10 mouse cellular contexts compared by ENCODE assay signal in the genomic region with DNA sequence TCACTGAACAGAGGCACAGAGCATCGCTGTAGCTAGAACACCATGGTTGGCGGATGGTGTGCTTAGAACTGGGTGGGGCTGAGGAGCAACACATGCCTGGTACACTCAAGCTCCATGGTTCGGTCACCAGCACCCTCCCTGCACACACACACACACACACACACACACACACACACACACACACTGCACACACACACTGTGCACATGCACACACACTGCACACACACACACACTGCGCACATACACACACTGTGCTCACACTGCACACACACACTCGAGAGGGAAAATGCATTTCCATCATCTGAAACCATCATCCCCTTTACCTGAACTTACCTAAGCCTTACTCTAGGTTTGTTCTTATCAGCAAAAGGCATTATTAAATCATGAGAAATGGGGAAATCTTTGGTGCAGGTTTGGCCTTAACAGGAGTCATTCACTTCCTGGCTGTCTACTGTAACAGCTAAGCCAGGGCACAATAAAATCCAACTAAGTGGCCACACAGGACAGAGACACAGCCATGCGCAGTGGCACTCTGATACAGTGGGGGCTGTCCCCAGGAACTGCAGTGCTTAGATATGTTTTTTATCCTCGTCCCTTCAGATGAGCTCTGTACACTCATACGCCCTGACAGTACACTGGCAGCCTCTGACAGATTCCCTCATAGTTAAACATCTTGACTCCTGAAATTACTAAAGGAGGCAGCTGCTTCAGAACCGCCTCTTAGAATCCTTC. TPM values are rescaled to one million over a fixed set of nuclear protein-coding genes. Genes with fewer than 3 reads are reported as not detected.
A peak's percentile ranks its signal among the peaks of the same experiment; 100 is the strongest.
DNase-seq lines count a peak whose midpoint lies in the region; ATAC-seq and TF ChIP-seq lines count a peak whose summit lies in the region.
"Had no signal": no experiment of that assay in that cellular context is flagged by ENCODE, and none has a peak within 500 bp of the region (broad histone marks: within the 10 kb centered on the region; RNA-seq: fewer than 3 reads in every experiment).

No protein-coding gene starts in this region.

- no peak for TF ChIP-seq CTCF in heart, postnatal 0 days (IDR thresholded peaks at IDR 0.05; ENCODE audit: low read depth)

- DNase-seq in heart, postnatal 0 days (ENCODE audit: low spot score), result no peak
- no peak for DNase-seq in heart, adult 18-20 months
- DNase-seq in adrenal gland, adult 2 months, result no peak
- no peak for DNase-seq in spleen, postnatal 4 days (ENCODE audit: low spot score in 2 of 2)
- DNase-seq: layer of hippocampus, postnatal 36 days; lung, postnatal 10 days had no signal

- H3K4me1 ChIP-seq in heart, postnatal 0 days (ENCODE audit: control insufficient read depth, insufficient read depth), result peaks cover 61% of the 10 kb centered on the region
- H3K4me1 ChIP-seq in embryonic facial prominence, embryonic 12.5 days, result peaks cover 67% of the 10 kb centered on the region
- peaks cover 14% of the 10 kb centered on the region for H3K4me1 ChIP-seq in forebrain, embryonic 16.5 days (replicated peaks; ENCODE audit: control insufficient read depth, insufficient read depth, low read length)
- H3K4me1 ChIP-seq in midbrain, embryonic 13.5 days (replicated peaks), result peaks cover 31% of the 10 kb centered on the region

- H3K27ac ChIP-seq in heart, postnatal 0 days (ENCODE audit: low read depth), result peak overlapping the region; percentile 67
- peak overlapping the region; percentile 87 for H3K27ac ChIP-seq in embryonic facial prominence, embryonic 12.5 days
- H3K27ac ChIP-seq in forebrain, embryonic 16.5 days (ENCODE audit: low read length), result no peak overlapping the region
- peak overlapping the region; percentile 52; the same call in 1 of the 2 replicates for H3K27ac ChIP-seq in midbrain, embryonic 13.5 days

- H3K27me3 ChIP-seq in heart, postnatal 0 days (ENCODE audit: control insufficient read depth, insufficient read depth, low read length), result no peaks in the 10 kb centered on the region
- no peaks in the 10 kb centered on the region for H3K27me3 ChIP-seq in embryonic facial prominence, embryonic 12.5 days
- H3K27me3 ChIP-seq in forebrain, embryonic 16.5 days (replicated peaks; ENCODE audit: control insufficient read depth, insufficient read depth, low read length), result no peaks in the 10 kb centered on the region
- no peaks in the 10 kb centered on the region for H3K27me3 ChIP-seq in midbrain, embryonic 13.5 days

- no peaks in the 10 kb centered on the region for H3K36me3 ChIP-seq in heart, postnatal 0 days (replicated peaks; ENCODE audit: control insufficient read depth, insufficient read depth, low read length)
- H3K36me3 ChIP-seq in embryonic facial prominence, embryonic 12.5 days, result 0 out of 2 replicates have a peak, but pooled peaks cover 4% of the 10 kb centered on the region
- H3K36me3 ChIP-seq in forebrain, embryonic 16.5 days (ENCODE audit: control insufficient read depth, insufficient read depth), result no peaks in the 10 kb centered on the region
- H3K36me3 ChIP-seq in midbrain, embryonic 13.5 days, result no peaks in the 10 kb centered on the region

- no peak for TF ChIP-seq EP300 in heart, postnatal 0 days (IDR thresholded peaks at IDR 0.05; ENCODE audit: low read depth)

- 0 out of 2 replicates have a peak, but pooled peaks have one; percentile 15 for ATAC-seq in heart, postnatal 0 days (ENCODE audit: insufficient read depth, low read depth)
- ATAC-seq in embryonic facial prominence, embryonic 12.5 days (ENCODE audit: insufficient number of reproducible peaks, insufficient read depth, low FRiP score, low TSS enrichment), result no peak
- peak; percentile 52; the same call in 1 of the 2 replicates for ATAC-seq in forebrain, embryonic 16.5 days
- ATAC-seq in midbrain, embryonic 13.5 days, result peak; percentile 54
- no peak for ATAC-seq in inflammation-experienced regulatory T-cells, adult 6 months

- no peaks in the 10 kb centered on the region for H3K9me3 ChIP-seq in heart, postnatal 0 days (replicated peaks; ENCODE audit: control insufficient read depth, low read length)
- no peaks in the 10 kb centered on the region for H3K9me3 ChIP-seq in embryonic facial prominence, embryonic 12.5 days
- H3K9me3 ChIP-seq in forebrain, embryonic 16.5 days (ENCODE audit: control insufficient read depth, low read length), result no peaks in the 10 kb centered on the region
- no peaks in the 10 kb centered on the region for H3K9me3 ChIP-seq in midbrain, embryonic 13.5 days

- no peak overlapping the region for H3K9ac ChIP-seq in heart, postnatal 0 days (replicated peaks; ENCODE audit: low read depth, low read length)
- no peak overlapping the region for H3K9ac ChIP-seq in embryonic facial prominence, embryonic 12.5 days
- H3K9ac ChIP-seq in forebrain, embryonic 16.5 days (replicated peaks; ENCODE audit: low read depth, low read length), result no peak overlapping the region
- no peak overlapping the region for H3K9ac ChIP-seq in midbrain, embryonic 13.5 days (replicated peaks)

- no peak overlapping the region for H3K4me2 ChIP-seq in heart, postnatal 0 days (ENCODE audit: low read depth, low read length)
- no peak overlapping the region for H3K4me2 ChIP-seq in embryonic facial prominence, embryonic 12.5 days (replicated peaks)
- H3K4me2 ChIP-seq in forebrain, embryonic 16.5 days (ENCODE audit: low read length), result no peak overlapping the region
- no peak overlapping the region for H3K4me2 ChIP-seq in midbrain, embryonic 13.5 days (replicated peaks)

- no peak overlapping the region for H3K4me3 ChIP-seq in heart, postnatal 0 days (ENCODE audit: low read depth, low read length)
- H3K4me3 ChIP-seq in embryonic facial prominence, embryonic 12.5 days, result no peak overlapping the region
- no peak overlapping the region for H3K4me3 ChIP-seq in forebrain, embryonic 16.5 days (replicated peaks; ENCODE audit: low read length)
- no peak overlapping the region for H3K4me3 ChIP-seq in midbrain, embryonic 13.5 days (replicated peaks)

- 67% methylated on average over 9 of the region's 9 CpGs for WGBS in heart, postnatal 0 days
- WGBS in embryonic facial prominence, embryonic 12.5 days, result 55% methylated on average over 9 of the region's 9 CpGs
- WGBS in forebrain, embryonic 16.5 days, result 64% methylated on average over 9 of the region's 9 CpGs
- 63% methylated on average over 9 of the region's 9 CpGs for WGBS in midbrain, embryonic 13.5 days

RNA-seq across cellular contexts. Expression of gene Col4a1, which starts 49.1 kb away (rescaled TPM):
- total RNA-seq in heart, postnatal 0 days (2014; rRNA removed; ENCODE audit: low replicate concordance), result 921 and 1,061 TPM in 2 replicates
- polyA plus RNA-seq in heart, postnatal 0 days (2015; fragmentation: Nextera tagmentation; extraction: Ambion mirVana), result 163 and 191 TPM in 2 replicates
- total RNA-seq in heart, adult 18-20 months (2021), result 100 to 1,000 TPM; 217 to 274 TPM
- 168 and 169 TPM in 2 replicates for polyA plus RNA-seq in embryonic facial prominence, embryonic 12.5 days (2016; fragmentation: Nextera tagmentation; extraction: Ambion mirVana)
- 69.0 and 90.6 TPM in 2 replicates for polyA plus RNA-seq in forebrain, embryonic 16.5 days (2015; fragmentation: Nextera tagmentation; extraction: Ambion mirVana)
- 61.4 and 83.4 TPM in 2 replicates for polyA plus RNA-seq in midbrain, embryonic 13.5 days (2015; fragmentation: Nextera tagmentation; extraction: Ambion mirVana)
- 100 to 1,000 TPM; 260 to 455 TPM for total RNA-seq in adrenal gland, adult 2 months (2021)
- polyA plus RNA-seq in adrenal gland, adult 2 months (2012; rRNA removed), result 293 and 303 TPM in 2 replicates
- polyA plus RNA-seq in inflammation-experienced regulatory T-cells, adult 6 months (2017; shearing (Covaris generic)), result under 1 TPM in 1 of 3 experiments, not detected in 2; 0.40 TPM

RNA-seq across cellular contexts. Expression of gene Col4a2, which starts 49.1 kb away (rescaled TPM):
- 315 and 329 TPM in 2 replicates for total RNA-seq in heart, postnatal 0 days (2014; rRNA removed; ENCODE audit: low replicate concordance)
- 87.7 and 98.5 TPM in 2 replicates for polyA plus RNA-seq in heart, postnatal 0 days (2015; fragmentation: Nextera tagmentation; extraction: Ambion mirVana)
- total RNA-seq in heart, adult 18-20 months (2021), result 100 to 1,000 TPM; 127 to 140 TPM
- polyA plus RNA-seq in embryonic facial prominence, embryonic 12.5 days (2016; fragmentation: Nextera tagmentation; extraction: Ambion mirVana), result 82.2 and 84.0 TPM in 2 replicates
- polyA plus RNA-seq in forebrain, embryonic 16.5 days (2015; fragmentation: Nextera tagmentation; extraction: Ambion mirVana), result 29.1 and 35.3 TPM in 2 replicates
- polyA plus RNA-seq in midbrain, embryonic 13.5 days (2015; fragmentation: Nextera tagmentation; extraction: Ambion mirVana), result 28.6 and 39.1 TPM in 2 replicates
- total RNA-seq in adrenal gland, adult 2 months (2021), result 100 to 1,000 TPM; 127 to 193 TPM
- polyA plus RNA-seq in adrenal gland, adult 2 months (2012; rRNA removed), result 114 and 115 TPM in 2 replicates
- not detected for polyA plus RNA-seq in inflammation-experienced regulatory T-cells, adult 6 months (2017; shearing (Covaris generic))

Comparison
In these comparisons a context has a peak if more than half of its experiments do, and no peak if none do; other contexts are left out.
1. ATAC-seq: peak in heart, postnatal 0 days (single experiment), forebrain, embryonic 16.5 days (single experiment) and midbrain, embryonic 13.5 days (single experiment); none in embryonic facial prominence, embryonic 12.5 days (single experiment) and inflammation-experienced regulatory T-cells, adult 6 months (single experiment).
2. RNA of gene Col4a1, which starts 49.1 kb away (polyA plus RNA-seq): 293 to 303 TPM in adrenal gland, adult 2 months, 163 to 191 TPM in heart, postnatal 0 days, 168 to 169 TPM in embryonic facial prominence, embryonic 12.5 days, 61.4 to 83.4 TPM in midbrain, embryonic 13.5 days and 69.0 to 90.6 TPM in forebrain, embryonic 16.5 days; 0.40 TPM in inflammation-experienced regulatory T-cells, adult 6 months; every median in the first group is over 10 times any median in the second.
3. RNA of gene Col4a2, which starts 49.1 kb away (polyA plus RNA-seq): 114 to 115 TPM in adrenal gland, adult 2 months, 87.7 to 98.5 TPM in heart, postnatal 0 days, 82.2 to 84.0 TPM in embryonic facial prominence, embryonic 12.5 days, 28.6 to 39.1 TPM in midbrain, embryonic 13.5 days and 29.1 to 35.3 TPM in forebrain, embryonic 16.5 days; not detected in inflammation-experienced regulatory T-cells, adult 6 months; every median in the first group is over 10 times any median in the second.